Mouse (Mus musculus) retina, postnatal 7 days (tissue): Measurements from ENCODE around the gene Olfr898.

Experiments
- DNase-seq: peaks from one replicate; pipeline ENCODE4 v3.0.0-alpha.2; 2012; ENCODE audit warnings: low read depth, low spot score

Olfr898 gene

GRCm38 (mm10) chr9:38348111-38348510 is at the start of gene Olfr898:
Olfr898 (plus strand) TSS chr9:38348411.
- DNase-seq = no peak

- no peak for DNase-seq
Measured at GRCm38 (mm10) chr9:38328760-38329159, 19.5 kb upstream of the Olfr898 start, which contains the start of gene Olfr25. Olfr25 (plus strand) TSS chr9:38329060.

GRCm38 (mm10) chr9:38366596-38366995 is 18.4 kb downstream of the Olfr898 start, which contains the start of gene Olfr250:
Olfr250 (plus strand) TSS chr9:38366896.
- no peak for DNase-seq

DNA sequence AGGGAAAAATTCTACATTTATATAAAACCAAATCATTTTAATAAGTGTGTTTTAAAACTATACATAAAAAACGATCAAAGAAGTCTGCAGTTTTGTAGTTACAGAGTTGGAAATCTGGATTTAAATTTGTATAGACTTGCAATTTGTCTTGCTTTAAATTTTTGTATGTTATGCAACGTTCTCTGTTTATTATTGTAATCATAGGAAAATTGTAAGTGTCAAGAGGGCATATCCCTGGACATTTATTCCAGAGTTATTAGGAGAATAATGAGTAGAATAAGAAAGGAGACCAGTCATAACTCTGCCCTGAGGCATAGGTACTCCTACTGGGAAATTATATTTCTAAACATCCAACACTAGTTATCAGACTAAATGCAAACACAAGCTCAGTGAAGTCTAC is 28.6 kb downstream of the Olfr898 start, which contains the start of gene Olfr251:
Gene Olfr251, plus strand, starts transcription at position 301 of the 400 bp plus-strand sequence.
- DNase-seq = no peak

DNA sequence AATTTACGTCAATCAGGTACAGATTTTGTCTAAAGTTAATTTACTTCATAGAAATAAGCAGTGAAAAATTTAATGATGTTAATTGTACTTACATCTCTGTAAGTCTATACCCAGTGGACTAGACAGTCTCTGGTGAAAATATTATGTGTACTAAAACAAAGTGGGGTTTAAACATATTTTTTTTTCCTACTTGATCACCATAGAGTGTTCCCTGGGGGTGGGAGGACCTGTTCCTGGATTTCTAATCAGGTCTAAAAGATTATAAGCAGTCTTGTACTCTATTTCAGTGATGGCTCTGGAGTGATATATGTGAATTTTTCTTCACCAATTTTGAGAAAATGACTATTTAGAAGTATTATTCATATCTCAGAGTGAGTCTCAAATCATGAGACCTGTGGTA is 53.2 kb downstream of the Olfr898 start, which contains the start of gene Olfr147:
Gene Olfr147, plus strand, starts transcription at position 301 of the 400 bp plus-strand sequence.
- no peak for DNase-seq
